Mouse (Mus musculus) urinary bladder, postnatal 25 days (tissue): ENCODE data around the gene Park7.
A peak's percentile ranks its signal among the peaks of the same experiment; 100 is the strongest.

ENCODE experiments used
- DNase-seq: peaks from one replicate; pipeline ENCODE4 v3.0.0; 2022; ENCODE audit warnings: low spot score

Gene Park7

GRCm38 (mm10) chr4:150914290-150914733 lies at the start of gene Park7, which contains the start of gene Tnfrsf9:
Park7 (minus strand) TSS chr4:150914437.
Tnfrsf9 (plus strand) TSS chr4:150914562.
- peak; percentile 93 for DNase-seq

- DNase-seq = no peak
These were observed 49.5 kb upstream of the Park7 start for GRCm38 (mm10) chr4:150963711-150964110.

GRCm38 (mm10) chr4:150962231-150962630 lies 48.0 kb upstream of the Park7 start:
- DNase-seq = no peak

GRCm38 (mm10) chr4:150958536-150958935 lies 44.3 kb upstream of the Park7 start:
- no peak for DNase-seq

GRCm38 (mm10) chr4:150957106-150957458 lies 42.8 kb upstream of the Park7 start:
- no peak for DNase-seq

GRCm38 (mm10) chr4:150956369-150957105 lies 42.3 kb upstream of the Park7 start:
- no peak for DNase-seq

- DNase-seq = no peak
These were observed 36.7 kb upstream of the Park7 start for GRCm38 (mm10) chr4:150950972-150951371.

GRCm38 (mm10) chr4:150944707-150945106 lies 30.5 kb upstream of the Park7 start:
- no peak for DNase-seq

- DNase-seq = no peak
These were observed 25.9 kb upstream of the Park7 start for GRCm38 (mm10) chr4:150939991-150940651.

GRCm38 (mm10) chr4:150938063-150938452 lies 23.8 kb upstream of the Park7 start:
- DNase-seq = no peak

- DNase-seq = peak; percentile 25
These were observed 23.2 kb upstream of the Park7 start for GRCm38 (mm10) chr4:150937293-150938062.

- no peak for DNase-seq
These were observed 19.3 kb upstream of the Park7 start for GRCm38 (mm10) chr4:150933503-150933902.

GRCm38 (mm10) chr4:150927789-150928188 lies 13.6 kb upstream of the Park7 start:
- DNase-seq = no peak

GRCm38 (mm10) chr4:150926924-150927705 lies 12.9 kb upstream of the Park7 start:
- DNase-seq = no peak

GRCm38 (mm10) chr4:150925923-150926322 lies 11.7 kb upstream of the Park7 start:
- no peak for DNase-seq

- no peak for DNase-seq
These were observed 10.7 kb upstream of the Park7 start for GRCm38 (mm10) chr4:150924936-150925335.

- DNase-seq = no peak
These were observed 10.1 kb upstream of the Park7 start for GRCm38 (mm10) chr4:150924308-150924707.

- no peak for DNase-seq
These were observed 7.0 kb upstream of the Park7 start for GRCm38 (mm10) chr4:150921206-150921605.

- no peak for DNase-seq
These were observed 3.2 kb upstream of the Park7 start for GRCm38 (mm10) chr4:150917336-150918027.

GRCm38 (mm10) chr4:150915181-150915906 lies 1.1 kb upstream of the Park7 start:
- no peak for DNase-seq

- DNase-seq = no peak
These were observed 494 bp downstream of the Park7 start for GRCm38 (mm10) chr4:150913743-150914142.
